In genomic region chr10:80940320-80940987, GRCm38 (mm10) we compare ENCODE assay signal across 8 mouse cellular contexts. TPM values are rescaled to one million over a fixed set of nuclear protein-coding genes. Genes with fewer than 3 reads are reported as not detected.
DNase-seq lines count a peak whose midpoint lies in the region; ATAC-seq lines count a peak whose summit lies in the region.

No protein-coding gene starts in this region.

- peak overlapping the region; percentile 46; the same call in 1 of the 2 replicates for H3K9ac ChIP-seq in hindbrain, embryonic 14.5 days
- no peak overlapping the region for H3K9ac ChIP-seq in liver, embryonic 12.5 days
- peak overlapping the region; percentile 62 for H3K9ac ChIP-seq in neural tube, embryonic 13.5 days

- H3K9me3 ChIP-seq in hindbrain, embryonic 14.5 days (ENCODE audit: control insufficient read depth, low read length), result no peaks in the 10 kb centered on the region
- no peaks in the 10 kb centered on the region for H3K9me3 ChIP-seq in liver, embryonic 12.5 days (replicated peaks)
- H3K9me3 ChIP-seq in neural tube, embryonic 13.5 days, result no peaks in the 10 kb centered on the region

- DNase-seq in 3134 (ENCODE audit: extremely low read depth, insufficient read length, low spot score), result peak; percentile 92
- peak; percentile 97 for DNase-seq in R1 (ENCODE audit: low read depth, low spot score)
- peak; percentile 89 for DNase-seq in gastrocnemius, adult 18-20 months (ENCODE audit: low spot score)
- DNase-seq in hindbrain, embryonic 14.5 days (ENCODE audit: low spot score), result no peak
- DNase-seq in layer of hippocampus, adult 11-12 months (ENCODE audit: low spot score), result no peak
- DNase-seq in T-cell, adult 2 months (ENCODE audit: low spot score), result no peak

- H3K36me3 ChIP-seq in hindbrain, embryonic 14.5 days (replicated peaks; ENCODE audit: control insufficient read depth, insufficient read depth), result no peaks in the 10 kb centered on the region
- no peaks in the 10 kb centered on the region for H3K36me3 ChIP-seq in liver, embryonic 12.5 days
- no peaks in the 10 kb centered on the region for H3K36me3 ChIP-seq in neural tube, embryonic 13.5 days

- 47% methylated on average over 8 of the region's 8 CpGs for WGBS in hindbrain, embryonic 14.5 days
- WGBS in liver, embryonic 12.5 days (ENCODE audit: insufficient replicate concordance), result 26% methylated on average over 8 of the region's 8 CpGs
- WGBS in neural tube, embryonic 13.5 days, result 45% methylated on average over 8 of the region's 8 CpGs

- peaks cover 20% of the 10 kb centered on the region; the same call in 1 of the 2 replicates for H3K27me3 ChIP-seq in hindbrain, embryonic 14.5 days (ENCODE audit: control insufficient read depth, insufficient read depth, low read length)
- H3K27me3 ChIP-seq in liver, embryonic 12.5 days (replicated peaks), result peaks cover 63% of the 10 kb centered on the region
- peaks cover 41% of the 10 kb centered on the region for H3K27me3 ChIP-seq in neural tube, embryonic 13.5 days

- H3K4me1 ChIP-seq in hindbrain, embryonic 14.5 days (replicated peaks; ENCODE audit: control insufficient read depth, insufficient read depth, low read length), result peaks cover 46% of the 10 kb centered on the region
- H3K4me1 ChIP-seq in liver, embryonic 12.5 days, result peaks cover 58% of the 10 kb centered on the region
- H3K4me1 ChIP-seq in neural tube, embryonic 13.5 days (replicated peaks), result peaks cover 57% of the 10 kb centered on the region

- H3K4me2 ChIP-seq in hindbrain, embryonic 14.5 days (replicated peaks), result peak overlapping the region; percentile 57
- peak overlapping the region; percentile 78 for H3K4me2 ChIP-seq in liver, embryonic 12.5 days
- H3K4me2 ChIP-seq in neural tube, embryonic 13.5 days, result peak overlapping the region; percentile 64

- no peak for ATAC-seq in hindbrain, embryonic 14.5 days (ENCODE audit: low FRiP score)
- ATAC-seq in liver, embryonic 12.5 days, result 0 out of 2 replicates have a peak, but pooled peaks have one; percentile 28
- ATAC-seq in neural tube, embryonic 13.5 days (ENCODE audit: low read depth), result no peak

- H3K27ac ChIP-seq in hindbrain, embryonic 14.5 days, result peak overlapping the region; percentile 28; the same call in 1 of the 2 replicates
- no peak overlapping the region for H3K27ac ChIP-seq in liver, embryonic 12.5 days
- peak overlapping the region; percentile 72 for H3K27ac ChIP-seq in neural tube, embryonic 13.5 days (replicated peaks)

- H3K4me3 ChIP-seq in hindbrain, embryonic 14.5 days (replicated peaks; ENCODE audit: low read length), result peak overlapping the region; percentile 25; the same call in 1 of the 2 replicates
- H3K4me3 ChIP-seq in liver, embryonic 12.5 days, result no peak overlapping the region
- peak overlapping the region; percentile 35; the same call in 1 of the 2 replicates for H3K4me3 ChIP-seq in neural tube, embryonic 13.5 days

RNA-seq across cellular contexts. Expression of gene Gadd45b, which starts 10.6 kb away (rescaled TPM):
- total RNA-seq in gastrocnemius, adult 18-20 months (2021), result 10 to 100 TPM; 17.3 to 25.0 TPM
- 6.2 and 8.0 TPM in 2 replicates for polyA plus RNA-seq in hindbrain, embryonic 14.5 days (2014; fragmentation: Nextera tagmentation; extraction: Ambion mirVana)
- polyA plus RNA-seq in liver, embryonic 12.5 days (2016; fragmentation: Nextera tagmentation; extraction: Ambion mirVana), result 1.6 and 2.0 TPM in 2 replicates
- 8.8 and 9.0 TPM in 2 replicates for polyA plus RNA-seq in neural tube, embryonic 13.5 days (2015; fragmentation: Nextera tagmentation; extraction: Ambion mirVana)

RNA-seq across cellular contexts. Expression of gene Lmnb2, which starts 22.4 kb away (rescaled TPM):
- 1 to 10 TPM; 2.7 to 3.2 TPM for total RNA-seq in gastrocnemius, adult 18-20 months (2021)
- polyA plus RNA-seq in hindbrain, embryonic 14.5 days (2014; fragmentation: Nextera tagmentation; extraction: Ambion mirVana), result 12.9 and 13.8 TPM in 2 replicates
- polyA plus RNA-seq in liver, embryonic 12.5 days (2016; fragmentation: Nextera tagmentation; extraction: Ambion mirVana), result 23.1 and 23.6 TPM in 2 replicates
- 38.3 and 41.6 TPM in 2 replicates for polyA plus RNA-seq in neural tube, embryonic 13.5 days (2015; fragmentation: Nextera tagmentation; extraction: Ambion mirVana)

RNA-seq across cellular contexts. Expression of gene Timm13, which starts 39.7 kb away (rescaled TPM):
- 100 to 1,000 TPM; 109 to 127 TPM for total RNA-seq in gastrocnemius, adult 18-20 months (2021)
- 311 and 351 TPM in 2 replicates for polyA plus RNA-seq in hindbrain, embryonic 14.5 days (2014; fragmentation: Nextera tagmentation; extraction: Ambion mirVana)
- 271 and 301 TPM in 2 replicates for polyA plus RNA-seq in liver, embryonic 12.5 days (2016; fragmentation: Nextera tagmentation; extraction: Ambion mirVana)
- 328 and 331 TPM in 2 replicates for polyA plus RNA-seq in neural tube, embryonic 13.5 days (2015; fragmentation: Nextera tagmentation; extraction: Ambion mirVana)

Comparison
In these comparisons a context has a peak if more than half of its experiments do, and no peak if none do; other contexts are left out.
1. DNase-seq: peak in 3134 (single experiment), R1 (single experiment) and gastrocnemius, adult 18-20 months (single experiment); none in hindbrain, embryonic 14.5 days (single experiment), layer of hippocampus, adult 11-12 months (single experiment) and T-cell, adult 2 months (single experiment).
2. Peak in every context shown above with its lines, with median percentiles within 50 percentile points of each other: H3K4me2 ChIP-seq.